Mouse (Mus musculus) mature B cell (primary cell): ENCODE data around the gene Dmap1.

Source experiments
- in situ Hi-C: fragments of 300-500 bp; cut with MboI; formaldehyde crosslinking; loops from 2 replicates; pipeline ENCODE4 v1.14.3; 2019

Gene Dmap1

GRCm38 (mm10) chr4:117655500-117655863, 26.6 kb downstream of the Dmap1 start:
- in situ Hi-C loops: no loop called here

GRCm38 (mm10) chr4:117654703-117655499, 27.2 kb downstream of the Dmap1 start:
- in situ Hi-C loops: no loop called here

GRCm38 (mm10) chr4:117654016-117654702, 27.9 kb downstream of the Dmap1 start:
- in situ Hi-C loops: no loop called here

GRCm38 (mm10) chr4:117652727-117653126, 29.3 kb downstream of the Dmap1 start:
- in situ Hi-C loops: no loop called here

GRCm38 (mm10) chr4:117651626-117652101, 30.4 kb downstream of the Dmap1 start:
- in situ Hi-C loops: no loop called here

- in situ Hi-C loops: no loop called here
Observed at GRCm38 (mm10) chr4:117646926-117647755, 34.9 kb downstream of the Dmap1 start.

GRCm38 (mm10) chr4:117646496-117646895, 35.6 kb downstream of the Dmap1 start:
- in situ Hi-C loops: no loop called here

- in situ Hi-C loops: no loop called here
Observed at GRCm38 (mm10) chr4:117645859-117646258, 36.2 kb downstream of the Dmap1 start.

GRCm38 (mm10) chr4:117645031-117645435, 37.0 kb downstream of the Dmap1 start:
- in situ Hi-C loops: no loop called here

GRCm38 (mm10) chr4:117641804-117642203, 40.3 kb downstream of the Dmap1 start:
- in situ Hi-C loops: no loop called here

GRCm38 (mm10) chr4:117640925-117641703, 41.0 kb downstream of the Dmap1 start:
- in situ Hi-C loops: no loop called here

- in situ Hi-C loops: no loop called here
Observed at GRCm38 (mm10) chr4:117636891-117637613, 45.0 kb downstream of the Dmap1 start.

GRCm38 (mm10) chr4:117636152-117636551, 45.9 kb downstream of the Dmap1 start:
- in situ Hi-C loops: no loop called here

- in situ Hi-C loops: no loop called here
Observed at GRCm38 (mm10) chr4:117634642-117635041, 47.4 kb downstream of the Dmap1 start.

GRCm38 (mm10) chr4:117633527-117633926, 48.5 kb downstream of the Dmap1 start:
- in situ Hi-C loops: no loop called here

- in situ Hi-C loops: no loop called here
Observed at GRCm38 (mm10) chr4:117630053-117630670, 51.9 kb downstream of the Dmap1 start.

- in situ Hi-C loops: no loop called here
Observed at GRCm38 (mm10) chr4:117628464-117628863, 53.6 kb downstream of the Dmap1 start.
